Mouse (Mus musculus) midbrain, embryonic 15.5 days (tissue): ENCODE results near the gene Uap1l1. TPM values are rescaled to one million over a fixed set of nuclear protein-coding genes. Genes with fewer than 3 reads are reported as not detected.

Experiments
- ATAC-seq: fragments of 200-750 bp; cut with Nextera tagmentation; replicated peaks from 2 replicates; pipeline ENCODE4 v1.8.0; 2017; ENCODE audit warnings: moderate TSS enrichment
- H3K27ac ChIP-seq: fragments of 300-500 bp; sonication (generic); 2 replicates; pipeline ENCODE4 v1.5.1; 2015; ENCODE audit warnings: mild to moderate bottlenecking, inconsistent platforms
- H3K27me3 ChIP-seq: fragments of 300-500 bp; sonication (generic); replicated peaks from 2 replicates; pipeline ENCODE4 v1.6.1; 2015; ENCODE audit warnings: inconsistent platforms
- H3K36me3 ChIP-seq: fragments of 300-500 bp; sonication (generic); replicated peaks from 2 replicates; pipeline ENCODE4 v1.6.1; 2015; ENCODE audit warnings: inconsistent platforms
- H3K4me1 ChIP-seq: fragments of 300-500 bp; sonication (generic); 2 replicates; pipeline ENCODE4 v1.6.1; 2015; ENCODE audit warnings: inconsistent platforms
- H3K4me2 ChIP-seq: fragments of 300-500 bp; sonication (generic); 2 replicates; pipeline ENCODE4 v1.6.1; 2015; ENCODE audit warnings: inconsistent platforms, mild to moderate bottlenecking, moderate library complexity
- H3K4me3 ChIP-seq: fragments of 300-500 bp; sonication (generic); 2 replicates; pipeline ENCODE4 v1.5.1; 2015; ENCODE audit warnings: mild to moderate bottlenecking, inconsistent platforms
- H3K9ac ChIP-seq: fragments of 300-500 bp; sonication (generic); 2 replicates; pipeline ENCODE4 v1.6.1; 2015; ENCODE audit warnings: mild to moderate bottlenecking, inconsistent platforms
- H3K9me3 ChIP-seq: fragments of 300-500 bp; sonication (generic); 2 replicates; pipeline ENCODE4 v1.6.1; 2016; ENCODE audit warnings: inconsistent platforms
- WGBS: fragments of 180-500 bp; shearing (Covaris S2); methylation state at CpG from one replicate; pipeline ENCODE4 v1.1.7; 2015; ENCODE audit warnings: mixed read lengths; 5-methylcytosine and 5-hydroxymethylcytosine counted together
- polyA plus RNA-seq: library from polyadenylated mRNA; unstranded; fragments of >200 nt; fragmentation: Nextera tagmentation; extraction: Ambion mirVana; gene quantifications from 2 replicates; pipeline ENCODE4 v1.2.1, GENCODE M21; 2015

The Uap1l1 gene
- polyA plus RNA-seq, 1 experiment from 2014 or later, result 5.6 TPM

- H3K4me1 ChIP-seq, result peaks cover 10% of the 10 kb centered on the region
- no peak for ATAC-seq
- H3K27me3 ChIP-seq, result peaks cover 33% of the 10 kb centered on the region
- WGBS, result 73% methylated on average over 13 of the region's 13 CpGs
- H3K4me3 ChIP-seq, result no peak overlapping the region
- H3K4me2 ChIP-seq, result no peak overlapping the region
- H3K36me3 ChIP-seq, result no peaks in the 10 kb centered on the region
- H3K27ac ChIP-seq, result no peak overlapping the region
- no peaks in the 10 kb centered on the region for H3K9me3 ChIP-seq
- no peak overlapping the region for H3K9ac ChIP-seq
These were observed 1.9 kb downstream of the Uap1l1 start for GRCm38 (mm10) chr2:25363478-25364178.

- peaks cover 14% of the 10 kb centered on the region for H3K27me3 ChIP-seq
- H3K9ac ChIP-seq, result no peak overlapping the region
- H3K4me1 ChIP-seq, result peaks cover 25% of the 10 kb centered on the region
- no peak overlapping the region for H3K27ac ChIP-seq
- no peaks in the 10 kb centered on the region for H3K9me3 ChIP-seq
- H3K4me3 ChIP-seq, result no peak overlapping the region
- H3K4me2 ChIP-seq, result no peak overlapping the region
- ATAC-seq, result no peak
- 81% methylated on average over 4 of the region's 4 CpGs for WGBS
- no peaks in the 10 kb centered on the region for H3K36me3 ChIP-seq
These were observed 5.6 kb downstream of the Uap1l1 start for GRCm38 (mm10) chr2:25359848-25360247.

- Histone ChIP-seq H3K27ac (no peak within 1 kb of the TSS), H3K27me3 (no peaks in the 10 kb centered on the region), H3K9me3 (no peaks in the 10 kb centered on the region), H3K4me2 (peak within 1 kb of the TSS; percentile 74), H3K4me3 (peak within 1 kb of the TSS; percentile 50), H3K36me3 (peaks cover 4% of the 10 kb centered on the region), H3K4me1 (peaks cover 25% of the 10 kb centered on the region), H3K9ac (peak within 1 kb of the TSS; percentile 40)
- ATAC-seq, result peak; percentile 79
- WGBS, result 7% methylated on average over 13 of the region's 13 CpGs
These were observed 9.0 kb downstream of the Uap1l1 start, which contains the start of gene Dpp7 for GRCm38 (mm10) chr2:25356208-25357079. Dpp7 (minus strand) TSS chr2:25356359.

- Histone ChIP-seq H3K4me2 (peak overlapping the region; percentile 74), H3K9me3 (no peaks in the 10 kb centered on the region), H3K27me3 (no peaks in the 10 kb centered on the region), H3K36me3 (peaks cover 13% of the 10 kb centered on the region), H3K9ac (peak overlapping the region; percentile 4; the same call in 1 of the 2 replicates), H3K4me3 (peak overlapping the region; percentile 50), H3K27ac (no peak overlapping the region), H3K4me1 (peaks cover 25% of the 10 kb centered on the region)
- 43% methylated on average over 18 of the region's 18 CpGs for WGBS
- ATAC-seq, result peak; percentile 21
These were observed 9.9 kb downstream of the Uap1l1 start for GRCm38 (mm10) chr2:25355419-25356066.

- no peaks in the 10 kb centered on the region for H3K9me3 ChIP-seq
- peaks cover 26% of the 10 kb centered on the region for H3K36me3 ChIP-seq
- WGBS, result 91% methylated on average over 6 of the region's 6 CpGs
- no peak overlapping the region for H3K4me3 ChIP-seq
- no peak overlapping the region for H3K9ac ChIP-seq
- no peak overlapping the region for H3K4me2 ChIP-seq
- H3K27me3 ChIP-seq, result no peaks in the 10 kb centered on the region
- H3K4me1 ChIP-seq, result peaks cover 25% of the 10 kb centered on the region
- no peak overlapping the region for H3K27ac ChIP-seq
- ATAC-seq, result no peak
These were observed 11.3 kb downstream of the Uap1l1 start for GRCm38 (mm10) chr2:25354211-25354610.

GRCm38 (mm10) chr2:25350701-25351100 is 14.8 kb downstream of the Uap1l1 start:
- no peak for ATAC-seq
- Histone ChIP-seq H3K4me2 (no peak overlapping the region), H3K9me3 (no peaks in the 10 kb centered on the region), H3K27ac (no peak overlapping the region), H3K4me1 (peaks cover 10% of the 10 kb centered on the region), H3K4me3 (no peak overlapping the region), H3K9ac (no peak overlapping the region), H3K27me3 (no peaks in the 10 kb centered on the region), H3K36me3 (peaks cover 56% of the 10 kb centered on the region)
- WGBS, result 92% methylated on average over 3 of the region's 3 CpGs

DNA sequence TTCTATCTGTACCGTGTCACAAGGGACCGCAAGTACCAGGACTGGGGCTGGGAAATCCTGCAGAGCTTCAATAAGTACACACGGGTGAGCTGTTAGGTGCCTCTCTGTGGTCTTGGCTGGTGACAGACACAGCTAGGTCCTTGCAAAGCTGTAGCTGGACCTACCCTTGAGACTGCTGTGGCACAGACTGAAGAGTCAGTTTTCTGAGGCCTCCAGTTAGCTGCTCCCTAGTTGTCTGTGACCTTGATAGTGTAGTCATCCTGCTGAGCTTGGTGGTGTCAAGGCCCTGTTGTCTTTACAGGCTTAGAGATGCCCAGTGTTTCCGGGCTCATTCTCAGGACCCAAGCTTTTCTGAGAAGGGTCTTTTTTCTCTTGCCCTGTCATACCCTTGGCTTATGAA is 16.0 kb downstream of the Uap1l1 start:
- no peak overlapping the region for H3K4me2 ChIP-seq
- no peak overlapping the region for H3K9ac ChIP-seq
- H3K27me3 ChIP-seq, result no peaks in the 10 kb centered on the region
- no peak for ATAC-seq
- H3K4me1 ChIP-seq, result no peaks in the 10 kb centered on the region
- H3K4me3 ChIP-seq, result no peak overlapping the region
- no peaks in the 10 kb centered on the region for H3K9me3 ChIP-seq
- 95% methylated on average over 4 of the region's 4 CpGs for WGBS
- peaks cover 68% of the 10 kb centered on the region for H3K36me3 ChIP-seq
- no peak overlapping the region for H3K27ac ChIP-seq

DNA sequence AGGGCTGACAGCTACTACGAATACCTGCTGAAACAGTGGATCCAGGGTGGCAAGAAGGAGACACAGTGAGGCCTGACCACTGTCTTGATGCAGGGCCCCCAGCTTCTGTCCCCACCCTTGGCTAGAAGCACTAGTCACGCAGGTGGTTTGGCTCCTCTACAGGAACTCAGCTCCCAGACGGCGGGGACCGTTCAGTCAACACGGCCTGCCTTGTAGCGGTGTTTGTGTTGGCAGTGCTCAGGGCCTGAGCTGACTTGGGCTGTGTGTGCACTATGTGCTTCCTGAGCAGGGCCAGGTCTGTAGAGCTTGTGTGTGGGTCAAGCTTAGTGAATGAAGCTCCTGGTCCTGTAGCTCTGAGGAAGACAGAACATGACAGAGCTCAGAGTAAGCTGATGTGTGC is 17.3 kb downstream of the Uap1l1 start:
- Histone ChIP-seq H3K4me3 (no peak overlapping the region), H3K27ac (no peak overlapping the region), H3K36me3 (peaks cover 80% of the 10 kb centered on the region), H3K9ac (no peak overlapping the region), H3K9me3 (no peaks in the 10 kb centered on the region), H3K27me3 (no peaks in the 10 kb centered on the region), H3K4me2 (no peak overlapping the region), H3K4me1 (no peaks in the 10 kb centered on the region)
- no peak for ATAC-seq
- WGBS, result 96% methylated on average over 7 of the region's 7 CpGs

GRCm38 (mm10) chr2:25338303-25338702 is 27.2 kb downstream of the Uap1l1 start:
- Histone ChIP-seq H3K4me3 (no peak overlapping the region), H3K9me3 (no peaks in the 10 kb centered on the region), H3K4me1 (peaks cover 20% of the 10 kb centered on the region), H3K36me3 (peaks cover 76% of the 10 kb centered on the region), H3K9ac (no peak overlapping the region), H3K27ac (no peak overlapping the region), H3K4me2 (no peak overlapping the region), H3K27me3 (no peaks in the 10 kb centered on the region)
- WGBS, result 92% methylated on average over 6 of the region's 6 CpGs
- ATAC-seq, result no peak

DNA sequence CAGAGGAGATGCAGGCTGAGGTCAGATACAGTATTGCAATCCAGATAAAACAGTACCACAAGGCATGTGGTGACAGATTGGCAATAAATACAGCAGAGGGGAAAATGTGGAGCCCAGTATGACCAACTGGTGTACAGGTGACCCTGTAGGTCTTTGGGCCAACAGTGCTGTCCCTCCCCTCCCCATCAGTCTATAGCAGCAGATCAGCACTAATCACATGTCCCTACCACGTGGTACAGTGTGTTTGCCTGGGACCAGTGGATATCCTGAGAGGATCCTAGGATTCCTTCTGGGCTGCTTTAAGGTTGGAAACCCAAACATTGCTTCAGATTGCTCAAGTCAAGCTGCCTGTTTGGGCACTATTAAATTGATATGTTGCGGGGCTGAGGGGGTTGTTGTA is 31.9 kb downstream of the Uap1l1 start:
- no peaks in the 10 kb centered on the region for H3K27me3 ChIP-seq
- H3K4me1 ChIP-seq, result peaks cover 33% of the 10 kb centered on the region
- H3K9ac ChIP-seq, result peak overlapping the region; percentile 73; the same call in 1 of the 2 replicates
- H3K36me3 ChIP-seq, result peaks cover 42% of the 10 kb centered on the region
- WGBS, result 83% methylated on average over 2 of the region's 2 CpGs
- peak overlapping the region; percentile 68 for H3K4me3 ChIP-seq
- no peak for ATAC-seq
- H3K4me2 ChIP-seq, result peak overlapping the region; percentile 85
- no peaks in the 10 kb centered on the region for H3K9me3 ChIP-seq
- H3K27ac ChIP-seq, result no peak overlapping the region

GRCm38 (mm10) chr2:25332286-25333160 is 33.0 kb downstream of the Uap1l1 start, which contains the start of gene Man1b1:
Man1b1 (plus strand) TSS chr2:25332338.
- Histone ChIP-seq H3K27me3 (no peaks in the 10 kb centered on the region), H3K9me3 (no peaks in the 10 kb centered on the region), H3K9ac (peak within 1 kb of the TSS; percentile 74), H3K36me3 (peaks cover 32% of the 10 kb centered on the region; the same call in 1 of the 2 replicates), H3K4me1 (peaks cover 33% of the 10 kb centered on the region), H3K27ac (peak within 1 kb of the TSS; percentile 80), H3K4me3 (peak within 1 kb of the TSS; percentile 68), H3K4me2 (peak within 1 kb of the TSS; percentile 85)
- WGBS, result under 1% methylated on average over 78 of the region's 78 CpGs
- peak; percentile 98 for ATAC-seq
